In the genomic region with DNA sequence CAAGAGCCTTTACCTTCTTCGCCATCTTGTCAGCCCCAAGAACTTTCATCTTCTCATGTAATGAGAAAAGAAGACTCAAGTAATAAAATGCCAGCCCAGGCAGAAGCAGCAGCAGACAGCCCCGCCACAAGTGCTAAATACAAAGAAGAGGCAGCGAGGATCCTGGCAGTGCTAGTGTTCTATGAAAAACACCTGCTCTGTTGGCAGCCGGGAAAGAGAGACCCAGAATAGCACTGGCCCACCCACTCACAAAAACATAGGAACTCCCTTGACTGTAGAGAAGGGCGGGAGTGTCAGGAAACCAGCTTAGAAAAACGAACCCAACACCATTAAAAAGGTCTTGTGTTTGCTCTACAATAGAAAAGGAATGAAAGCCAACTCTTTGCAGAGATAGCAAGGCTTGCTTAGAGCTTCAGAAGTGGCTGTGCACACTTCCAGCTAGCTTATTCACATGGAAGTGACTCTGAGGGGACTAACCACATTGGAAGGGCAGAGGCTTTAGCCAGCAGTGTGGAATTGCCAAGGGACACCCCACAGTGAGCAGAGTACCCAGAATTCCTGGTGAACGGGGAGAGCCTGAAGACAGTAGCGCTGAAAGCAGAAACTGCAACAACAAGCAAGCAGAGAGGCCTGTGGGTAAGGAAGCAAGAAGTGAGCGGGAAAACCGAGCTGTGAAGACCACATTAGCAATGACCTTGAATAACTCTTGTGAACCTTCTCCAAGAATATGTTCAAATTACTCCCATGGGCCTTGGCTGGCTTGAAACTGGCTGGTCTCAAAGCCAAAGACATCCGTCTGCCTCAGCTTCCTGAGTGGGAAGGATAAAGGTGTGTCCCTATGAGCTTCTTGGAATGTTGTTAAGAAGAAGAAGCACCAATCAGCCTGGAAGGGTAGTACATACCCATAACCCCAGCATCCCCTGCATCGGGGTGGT, we compare ENCODE assay signal across 12 mouse cellular contexts. TPM values are rescaled to one million over a fixed set of nuclear protein-coding genes. Genes with fewer than 3 reads are reported as not detected.
DNase-seq lines count a peak whose midpoint lies in the region; TF ChIP-seq lines count a peak whose summit lies in the region.
"Had no signal": no experiment of that assay in that cellular context is flagged by ENCODE, and none has a peak within 500 bp of the region (broad histone marks: within the 10 kb centered on the region; RNA-seq: fewer than 3 reads in every experiment).

No protein-coding gene starts in this region.

- WGBS in heart, adult 2 months = 41% methylated on average over 12 of the region's 12 CpGs
- WGBS in heart, embryonic 10.5 days = 67% methylated on average over 12 of the region's 12 CpGs
- whole genome bisulfite sequencing in olfactory bulb, adult 2 months = 31% methylated on average over 12 of the region's 12 CpGs

- no peaks in the 10 kb centered on the region for H3K36me3 ChIP-seq in heart, adult 2 months (ENCODE audit: control insufficient read depth, insufficient read depth, low read length)
- no peaks in the 10 kb centered on the region for H3K36me3 ChIP-seq in heart, embryonic 10.5 days
- H3K36me3 ChIP-seq: hindbrain, embryonic 15.5 days had no signal

- H3K27ac ChIP-seq in heart, adult 2 months = peak overlapping the region; percentile 58
- no peak overlapping the region for H3K27ac ChIP-seq in heart, embryonic 10.5 days
- peak overlapping the region; percentile 82 for H3K27ac ChIP-seq in olfactory bulb, adult 2 months (ENCODE audit: insufficient read depth, low read depth, low read length)
- H3K27ac ChIP-seq: hindbrain, embryonic 15.5 days had no signal

- no peak for TF ChIP-seq POLR2A in heart, adult 2 months (IDR thresholded peaks at IDR 0.05; ENCODE audit: insufficient read depth, low read depth, low read length)
- TF ChIP-seq POLR2A in olfactory bulb, adult 2 months (IDR thresholded peaks at IDR 0.05; ENCODE audit: insufficient read depth, low read depth, low read length) = no peak

- H3K9me3 ChIP-seq in heart, embryonic 10.5 days = no peaks in the 10 kb centered on the region
- H3K9me3 ChIP-seq: hindbrain, embryonic 15.5 days had no signal

- H3K4me3 ChIP-seq in heart, adult 2 months = no peak overlapping the region
- no peak overlapping the region for H3K4me3 ChIP-seq in heart, embryonic 10.5 days
- no peak overlapping the region for H3K4me3 ChIP-seq in olfactory bulb, adult 2 months (ENCODE audit: insufficient read depth, low read depth, low read length)
- H3K4me3 ChIP-seq: hindbrain, embryonic 15.5 days had no signal

- DNase-seq in heart, adult 2 months = peak; percentile 35 to 37
- DNase-seq in heart, embryonic 10.5 days (ENCODE audit: low spot score) = no peak
- peak; percentile 90 for DNase-seq in brain, adult 2 months (ENCODE audit: low read depth, low spot score)
- DNase-seq in layer of hippocampus, adult 9-11 months = peak; percentile 91
- DNase-seq in kidney, adult 11 months = no peak
- no peak for DNase-seq in embryo, embryonic 10.5 days (ENCODE audit: low spot score)
- no peak for DNase-seq in embryo, embryonic 11 days
- DNase-seq: cerebellum, adult 11-12 months; lung, postnatal 14 days; thymus, adult 18-20 months had no signal

- no peak overlapping the region for H3K9ac ChIP-seq in heart, adult 2 months (ENCODE audit: low read depth, low read length)
- H3K9ac ChIP-seq: hindbrain, embryonic 15.5 days had no signal

- no peaks in the 10 kb centered on the region for H3K27me3 ChIP-seq in heart, adult 2 months (ENCODE audit: control insufficient read depth, insufficient read depth, low read length)
- H3K27me3 ChIP-seq in heart, embryonic 10.5 days (ENCODE audit: insufficient read depth, poor library complexity, severe bottlenecking) = no peaks in the 10 kb centered on the region
- H3K27me3 ChIP-seq: hindbrain, embryonic 15.5 days had no signal

- intact Hi-C loops in heart, adult 2 months (cut with DNase I) = no loop called here

- no peaks in the 10 kb centered on the region for H3K79me2 ChIP-seq in heart, adult 2 months (replicated peaks; ENCODE audit: control insufficient read depth, insufficient read depth, low read length)

- no peak for TF ChIP-seq CTCF in heart, adult 2 months (IDR thresholded peaks at IDR 0.05)
- no peak for TF ChIP-seq CTCF in olfactory bulb, adult 2 months (IDR thresholded peaks at IDR 0.05; ENCODE audit: insufficient read depth, low read depth, low read length)

- TF ChIP-seq EP300 in heart, adult 2 months (IDR thresholded peaks at IDR 0.05; ENCODE audit: insufficient read depth, low read depth, low read length) = no peak

- H3K4me1 ChIP-seq in heart, adult 2 months (ENCODE audit: control insufficient read depth, insufficient read depth, low read length) = peaks cover 4% of the 10 kb centered on the region
- H3K4me1 ChIP-seq in heart, embryonic 10.5 days = peaks cover 4% of the 10 kb centered on the region; the same call in 1 of the 2 replicates
- peaks cover 10% of the 10 kb centered on the region for H3K4me1 ChIP-seq in olfactory bulb, adult 2 months (ENCODE audit: control insufficient read depth, insufficient read depth, low read length)
- H3K4me1 ChIP-seq: hindbrain, embryonic 15.5 days had no signal

RNA-seq across cellular contexts. Expression of gene Hnrnpu, which starts 20.4 kb away (rescaled TPM):
- 100 to 1,000 TPM; 167 to 176 TPM for total RNA-seq in heart, adult 2 months (2021)
- 27.3 and 52.4 TPM in 2 replicates for polyA plus RNA-seq in heart, adult 2 months (2012; rRNA removed)
- 296 and 533 TPM in 2 replicates for polyA plus RNA-seq in heart, embryonic 10.5 days (2016; fragmentation: Nextera tagmentation; extraction: Ambion mirVana)
- polyA plus RNA-seq in olfactory bulb, adult 2 months (2012; ENCODE audit: insufficient read depth, insufficient read length, low replicate concordance, missing spikeins) = 351 and 2,130 TPM in 2 replicates

RNA-seq across cellular contexts. Expression of gene Cox20, which starts 39.1 kb away (rescaled TPM):
- 100 to 1,000 TPM; 102 to 105 TPM for total RNA-seq in heart, adult 2 months (2021)
- 54.7 and 107 TPM in 2 replicates for polyA plus RNA-seq in heart, adult 2 months (2012; rRNA removed)
- 112 and 129 TPM in 2 replicates for polyA plus RNA-seq in heart, embryonic 10.5 days (2016; fragmentation: Nextera tagmentation; extraction: Ambion mirVana)
- polyA plus RNA-seq in olfactory bulb, adult 2 months (2012; ENCODE audit: insufficient read depth, insufficient read length, low replicate concordance, missing spikeins) = not detected in 2 replicates

RNA-seq across cellular contexts. Expression of gene Efcab2, which starts 47.8 kb away (rescaled TPM):
- 100 to 1,000 TPM in 1 of 2 experiments, 10 to 100 TPM in 1; 94.1 to 112 TPM for total RNA-seq in heart, adult 2 months (2021)
- 11.4 and 32.0 TPM in 2 replicates for polyA plus RNA-seq in heart, adult 2 months (2012; rRNA removed)
- 9.7 and 12.9 TPM in 2 replicates for polyA plus RNA-seq in heart, embryonic 10.5 days (2016; fragmentation: Nextera tagmentation; extraction: Ambion mirVana)
- polyA plus RNA-seq in olfactory bulb, adult 2 months (2012; ENCODE audit: insufficient read depth, insufficient read length, low replicate concordance, missing spikeins) = not detected in 2 replicates

Comparison
In these comparisons a context has a peak if more than half of its experiments do, and no peak if none do; other contexts are left out.
1. DNase-seq: peak in heart, adult 2 months (2 of 2), brain, adult 2 months (single experiment) and layer of hippocampus, adult 9-11 months (single experiment); none in heart, embryonic 10.5 days (single experiment), kidney, adult 11 months (single experiment), embryo, embryonic 10.5 days (single experiment) and embryo, embryonic 11 days (single experiment).
2. RNA of gene Efcab2, which starts 47.8 kb away (polyA plus RNA-seq): 11.4 to 32.0 TPM in heart, adult 2 months and 9.7 to 12.9 TPM in heart, embryonic 10.5 days; not detected in olfactory bulb, adult 2 months; every median in the first group is over 10 times any median in the second.